Mouse (Mus musculus): ENCODE measurements at regions not wholly inside any gene's neighbourhood (a gene's known extent, or its start where the extent isn't known, plus 50 kb on each side); places are given as distances from the start of the nearest gene placed in this dataset.
A peak's percentile ranks its signal among the peaks of the same experiment; 100 is the strongest.

GRCm38 (mm10) chr9:35328503-35328902 lies 60.8 kb downstream of the Rpusd4 start:
- WGBS, result 21% methylated on average over 6 of the region's 6 CpGs
- Histone ChIP-seq H3K4me2 (ENCODE audit: low read depth, low read length) (no peak overlapping the region), H3K36me3 (ENCODE audit: control insufficient read depth, insufficient read depth, low read length) (no peaks in the 10 kb centered on the region), H3K9me3 (ENCODE audit: control insufficient read depth, low read length) (no peaks in the 10 kb centered on the region), H3K27me3 (ENCODE audit: control insufficient read depth, insufficient read depth, low read depth, low read length) (peaks cover 2% of the 10 kb centered on the region; the same call in 1 of the 2 replicates), H3K4me3 (ENCODE audit: low read length) (no peak overlapping the region), H3K27ac (ENCODE audit: low read length) (no peak overlapping the region), H3K9ac (ENCODE audit: low read length) (no peak overlapping the region), H3K4me1 (replicated peaks; ENCODE audit: control insufficient read depth, insufficient read depth, low read length) (peaks cover 52% of the 10 kb centered on the region)
- no peak for ATAC-seq (ENCODE audit: low read depth)

GRCm38 (mm10) chr9:35330386-35330785 lies 62.7 kb downstream of the Rpusd4 start:
- Histone ChIP-seq H3K4me1 (replicated peaks; ENCODE audit: control insufficient read depth, insufficient read depth, low read length) (peaks cover 60% of the 10 kb centered on the region), H3K4me3 (ENCODE audit: low read length) (no peak overlapping the region), H3K9ac (ENCODE audit: low read length) (no peak overlapping the region), H3K27ac (ENCODE audit: low read length) (peak overlapping the region; percentile 93), H3K9me3 (ENCODE audit: control insufficient read depth, low read length) (no peaks in the 10 kb centered on the region), H3K36me3 (ENCODE audit: control insufficient read depth, insufficient read depth, low read length) (no peaks in the 10 kb centered on the region), H3K4me2 (ENCODE audit: low read depth, low read length) (no peak overlapping the region), H3K27me3 (ENCODE audit: control insufficient read depth, insufficient read depth, low read depth, low read length) (peaks cover 2% of the 10 kb centered on the region; the same call in 1 of the 2 replicates)
- no peak for ATAC-seq (ENCODE audit: low read depth)
- WGBS, result 70% methylated on average over 2 of the region's 2 CpGs

- Histone ChIP-seq H3K9me3 (ENCODE audit: control insufficient read depth, low read length) (no peaks in the 10 kb centered on the region), H3K4me1 (replicated peaks; ENCODE audit: control insufficient read depth, insufficient read depth, low read length) (peaks cover 69% of the 10 kb centered on the region), H3K4me3 (ENCODE audit: low read length) (no peak overlapping the region), H3K9ac (ENCODE audit: low read length) (peak overlapping the region; percentile 14; the same call in 1 of the 2 replicates), H3K27me3 (ENCODE audit: control insufficient read depth, insufficient read depth, low read depth, low read length) (peaks cover 2% of the 10 kb centered on the region; the same call in 1 of the 2 replicates), H3K36me3 (ENCODE audit: control insufficient read depth, insufficient read depth, low read length) (no peaks in the 10 kb centered on the region), H3K4me2 (ENCODE audit: low read depth, low read length) (no peak overlapping the region), H3K27ac (ENCODE audit: low read length) (peak overlapping the region; percentile 93)
- ATAC-seq (ENCODE audit: low read depth), result peak; percentile 28
- 40% methylated on average over 7 of the region's 7 CpGs for WGBS
Observed at GRCm38 (mm10) chr9:35331241-35331680, 63.6 kb downstream of the Rpusd4 start.

DNA sequence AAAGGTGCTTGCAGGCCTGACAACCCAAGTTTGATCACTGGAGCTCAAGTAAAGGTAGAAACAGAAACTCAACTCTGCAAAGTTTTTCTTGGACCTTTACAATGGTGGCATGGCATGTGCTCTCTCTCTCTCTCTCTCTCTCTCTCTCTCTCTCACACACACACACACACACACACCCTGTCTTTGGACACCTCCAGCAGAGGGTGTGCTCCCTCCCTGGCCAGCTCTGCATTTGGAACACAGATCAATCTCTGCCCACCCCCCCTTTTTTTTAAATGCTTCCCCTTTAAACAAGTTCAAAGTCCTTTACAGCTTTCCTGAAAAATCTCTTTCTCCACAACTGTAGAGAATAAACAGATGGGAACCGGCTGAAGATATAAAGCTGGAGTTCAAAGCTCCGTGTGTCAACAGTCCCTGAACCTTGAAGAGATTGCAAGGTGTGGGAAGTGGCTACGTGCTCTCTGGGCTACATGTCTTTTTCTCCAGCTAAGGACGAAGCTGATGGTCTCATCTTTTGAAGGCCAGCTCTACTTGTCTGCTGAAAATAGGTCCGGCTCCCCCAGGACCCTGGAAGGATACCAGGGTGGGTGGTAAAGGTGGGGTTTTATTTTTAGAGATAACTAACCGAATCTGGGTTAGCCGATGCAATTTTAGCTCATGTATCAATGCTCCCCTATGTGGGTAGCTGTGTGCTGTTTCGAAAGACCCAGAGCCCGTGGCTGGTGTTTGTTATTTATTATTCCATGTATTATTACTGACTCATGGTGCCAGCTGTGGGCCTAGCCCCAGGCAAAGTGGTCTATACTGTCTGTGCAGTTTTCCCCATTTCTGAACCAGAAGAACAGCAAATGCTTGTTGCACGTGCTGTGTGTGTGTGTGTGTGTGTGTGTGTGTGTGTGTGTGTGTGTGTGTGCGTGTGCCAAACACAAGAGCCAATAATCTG lies 65.3 kb downstream of the Rpusd4 start:
- peaks cover 2% of the 10 kb centered on the region; the same call in 1 of the 2 replicates for H3K27me3 ChIP-seq (ENCODE audit: control insufficient read depth, insufficient read depth, low read depth, low read length)
- no peak overlapping the region for H3K4me2 ChIP-seq (ENCODE audit: low read depth, low read length)
- peak overlapping the region; percentile 93 for H3K27ac ChIP-seq (ENCODE audit: low read length)
- H3K9me3 ChIP-seq (ENCODE audit: control insufficient read depth, low read length), result no peaks in the 10 kb centered on the region
- H3K9ac ChIP-seq (ENCODE audit: low read length), result 0 out of 2 replicates have a peak overlapping the region, but pooled peaks have one; percentile 0
- no peaks in the 10 kb centered on the region for H3K36me3 ChIP-seq (ENCODE audit: control insufficient read depth, insufficient read depth, low read length)
- 29% methylated on average over 11 of the region's 11 CpGs for WGBS
- no peak overlapping the region for H3K4me3 ChIP-seq (ENCODE audit: low read length)
- peaks cover 73% of the 10 kb centered on the region for H3K4me1 ChIP-seq (replicated peaks; ENCODE audit: control insufficient read depth, insufficient read depth, low read length)
- no peak for ATAC-seq (ENCODE audit: low read depth)

DNA sequence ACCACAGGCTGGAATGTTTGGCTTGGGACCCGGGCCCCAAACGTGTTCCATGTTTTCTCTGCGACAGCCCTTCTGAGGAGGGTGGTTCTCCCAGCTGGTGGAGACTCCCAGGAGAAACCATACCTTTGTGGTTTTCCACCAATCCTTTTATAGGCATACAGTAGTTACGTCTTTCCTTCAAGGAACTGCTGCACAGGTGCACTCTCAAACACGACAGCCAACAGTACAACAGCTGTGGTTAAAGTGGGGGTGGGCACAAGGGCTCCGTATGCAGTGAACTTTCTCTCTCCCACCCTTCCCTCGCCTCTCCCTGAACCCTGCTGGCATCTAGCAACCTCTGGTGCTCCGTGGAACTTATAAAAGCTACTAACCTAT lies 66.0 kb downstream of the Rpusd4 start:
- peak overlapping the region; percentile 93 for H3K27ac ChIP-seq (ENCODE audit: low read length)
- H3K4me1 ChIP-seq (replicated peaks; ENCODE audit: control insufficient read depth, insufficient read depth, low read length), result peaks cover 73% of the 10 kb centered on the region
- ATAC-seq (ENCODE audit: low read depth), result no peak
- H3K4me3 ChIP-seq (ENCODE audit: low read length), result no peak overlapping the region
- no peaks in the 10 kb centered on the region for H3K9me3 ChIP-seq (ENCODE audit: control insufficient read depth, low read length)
- H3K36me3 ChIP-seq (ENCODE audit: control insufficient read depth, insufficient read depth, low read length), result no peaks in the 10 kb centered on the region
- 0 out of 2 replicates have a peak overlapping the region, but pooled peaks have one; percentile 0 for H3K9ac ChIP-seq (ENCODE audit: low read length)
- WGBS, result 39% methylated on average over 8 of the region's 8 CpGs
- H3K4me2 ChIP-seq (ENCODE audit: low read depth, low read length), result no peak overlapping the region
- H3K27me3 ChIP-seq (ENCODE audit: control insufficient read depth, insufficient read depth, low read depth, low read length), result peaks cover 2% of the 10 kb centered on the region; the same call in 1 of the 2 replicates

- Histone ChIP-seq H3K27me3 (ENCODE audit: control insufficient read depth, insufficient read depth, low read depth, low read length) (peaks cover 2% of the 10 kb centered on the region; the same call in 1 of the 2 replicates), H3K36me3 (ENCODE audit: control insufficient read depth, insufficient read depth, low read length) (no peaks in the 10 kb centered on the region), H3K9ac (ENCODE audit: low read length) (no peak overlapping the region), H3K9me3 (ENCODE audit: control insufficient read depth, low read length) (no peaks in the 10 kb centered on the region), H3K27ac (ENCODE audit: low read length) (peak overlapping the region; percentile 93), H3K4me1 (replicated peaks; ENCODE audit: control insufficient read depth, insufficient read depth, low read length) (peaks cover 67% of the 10 kb centered on the region), H3K4me3 (ENCODE audit: low read length) (no peak overlapping the region), H3K4me2 (ENCODE audit: low read depth, low read length) (no peak overlapping the region)
- 57% methylated on average over 5 of the region's 5 CpGs for WGBS
- ATAC-seq (ENCODE audit: low read depth), result no peak
Observed at GRCm38 (mm10) chr9:35334536-35334935, 66.9 kb downstream of the Rpusd4 start.

DNA sequence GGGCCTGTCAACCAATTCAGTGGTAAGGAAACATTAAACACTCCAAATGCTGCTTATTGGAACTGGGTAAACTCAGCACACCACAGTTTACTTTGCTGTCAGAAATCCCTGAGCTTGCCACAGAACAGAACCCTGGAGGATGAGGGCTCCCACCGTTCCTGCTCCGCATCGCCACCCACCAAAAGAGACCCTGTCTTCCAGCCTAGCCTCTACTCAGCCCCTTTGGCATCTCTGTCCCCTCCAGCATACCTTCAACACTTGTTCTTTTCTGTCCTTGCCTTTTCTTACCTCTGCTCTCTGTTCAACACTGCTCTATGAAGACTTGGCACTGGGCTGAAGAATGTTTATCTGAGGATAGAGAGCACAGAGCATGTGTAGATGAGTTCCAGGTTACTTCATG lies 67.5 kb downstream of the Rpusd4 start:
- Histone ChIP-seq H3K4me2 (ENCODE audit: low read depth, low read length) (peak overlapping the region; percentile 21; the same call in 1 of the 2 replicates), H3K9ac (ENCODE audit: low read length) (no peak overlapping the region), H3K4me1 (replicated peaks; ENCODE audit: control insufficient read depth, insufficient read depth, low read length) (peaks cover 71% of the 10 kb centered on the region), H3K27ac (ENCODE audit: low read length) (peak overlapping the region; percentile 93), H3K9me3 (ENCODE audit: control insufficient read depth, low read length) (no peaks in the 10 kb centered on the region), H3K36me3 (ENCODE audit: control insufficient read depth, insufficient read depth, low read length) (no peaks in the 10 kb centered on the region), H3K27me3 (ENCODE audit: control insufficient read depth, insufficient read depth, low read depth, low read length) (peaks cover 2% of the 10 kb centered on the region; the same call in 1 of the 2 replicates), H3K4me3 (ENCODE audit: low read length) (no peak overlapping the region)
- peak; percentile 21; the same call in 1 of the 2 replicates for ATAC-seq (ENCODE audit: low read depth)
- 36% methylated on average over 3 of the region's 3 CpGs for WGBS

- Histone ChIP-seq H3K27ac (ENCODE audit: low read length) (peak overlapping the region; percentile 93), H3K9me3 (ENCODE audit: control insufficient read depth, low read length) (no peaks in the 10 kb centered on the region), H3K36me3 (ENCODE audit: control insufficient read depth, insufficient read depth, low read length) (no peaks in the 10 kb centered on the region), H3K27me3 (ENCODE audit: control insufficient read depth, insufficient read depth, low read depth, low read length) (0 out of 2 replicates have a peak, but pooled peaks cover 1% of the 10 kb centered on the region), H3K9ac (ENCODE audit: low read length) (peak overlapping the region; percentile 14; the same call in 1 of the 2 replicates), H3K4me3 (ENCODE audit: low read length) (no peak overlapping the region), H3K4me2 (ENCODE audit: low read depth, low read length) (peak overlapping the region; percentile 21; the same call in 1 of the 2 replicates), H3K4me1 (replicated peaks; ENCODE audit: control insufficient read depth, insufficient read depth, low read length) (peaks cover 74% of the 10 kb centered on the region)
- WGBS, result 30% methylated on average over 15 of the region's 15 CpGs
- ATAC-seq (ENCODE audit: low read depth), result peak; percentile 72
Observed at GRCm38 (mm10) chr9:35335888-35336700, 68.4 kb downstream of the Rpusd4 start.

GRCm38 (mm10) chr9:35336701-35337055 lies 69.0 kb downstream of the Rpusd4 start:
- no peaks in the 10 kb centered on the region for H3K36me3 ChIP-seq (ENCODE audit: control insufficient read depth, insufficient read depth, low read length)
- H3K4me1 ChIP-seq (replicated peaks; ENCODE audit: control insufficient read depth, insufficient read depth, low read length), result peaks cover 69% of the 10 kb centered on the region
- no peak for ATAC-seq (ENCODE audit: low read depth)
- H3K9ac ChIP-seq (ENCODE audit: low read length), result no peak overlapping the region
- H3K4me3 ChIP-seq (ENCODE audit: low read length), result no peak overlapping the region
- H3K27me3 ChIP-seq (ENCODE audit: control insufficient read depth, insufficient read depth, low read depth, low read length), result no peaks in the 10 kb centered on the region
- H3K4me2 ChIP-seq (ENCODE audit: low read depth, low read length), result no peak overlapping the region
- H3K27ac ChIP-seq (ENCODE audit: low read length), result peak overlapping the region; percentile 93
- no peaks in the 10 kb centered on the region for H3K9me3 ChIP-seq (ENCODE audit: control insufficient read depth, low read length)
- 56% methylated on average over 5 of the region's 5 CpGs for WGBS
